Mouse (Mus musculus): ENCODE measurements around the gene Tspan32.

GRCm38 (mm10) chr7:143068882-143069591, 64.2 kb downstream of the Tspan32 start, which contains the start of gene Tssc4:
- TF ChIP-seq CTCF (IDR thresholded peaks at IDR 0.05; ENCODE audit: low read depth, low read length) (no peak), TAL1 (conservative IDR thresholded peaks at IDR 0.05; ENCODE audit: low read depth, low read length) (no peak), GATA1 (IDR thresholded peaks at IDR 0.05; ENCODE audit: borderline replicate concordance, low read length) (no peak), POLR2AphosphoS5 (IDR thresholded peaks at IDR 0.05; ENCODE audit: insufficient replicate concordance, low read depth, low read length) (no peak)
